Mouse (Mus musculus) neural tube, embryonic 10.5 days (tissue): ENCODE measurements around the gene Nab1.
A peak's percentile ranks its signal among the peaks of the same experiment; 100 is the strongest.
"Not testable (repeated sequence)": the region's sequence is repeated elsewhere in the genome, so short reads cannot be mapped to it uniquely, and the experiment has no call there.

ENCODE experiments used
- DNase-seq: peaks from one replicate; pipeline ENCODE4 v3.0.0-alpha.2; 2017; ENCODE audit warnings: low spot score; ENCODE audit errors: extremely low spot score

Gene Nab1

GRCm38 (mm10) chr1:52500314-52500981 is at the start of gene Nab1:
Gene Nab1, minus strand, starts transcription at chr1:52500679.
- peak; percentile 62 for DNase-seq

- no peak for DNase-seq
Observed at GRCm38 (mm10) chr1:52547451-52547850, 47.0 kb upstream of the Nab1 start.

GRCm38 (mm10) chr1:52546796-52547195 is 46.3 kb upstream of the Nab1 start:
- no peak for DNase-seq

GRCm38 (mm10) chr1:52540124-52540523 is 39.6 kb upstream of the Nab1 start:
- not testable (repeated sequence) for DNase-seq

GRCm38 (mm10) chr1:52529933-52530332 is 29.5 kb upstream of the Nab1 start:
- no peak for DNase-seq

- DNase-seq: no peak
Observed at GRCm38 (mm10) chr1:52527656-52528055, 27.2 kb upstream of the Nab1 start.

- no peak for DNase-seq
Observed at GRCm38 (mm10) chr1:52527252-52527651, 26.8 kb upstream of the Nab1 start.

GRCm38 (mm10) chr1:52524663-52525062 is 24.2 kb upstream of the Nab1 start:
- DNase-seq: no peak

- no peak for DNase-seq
Observed at GRCm38 (mm10) chr1:52524150-52524549, 23.7 kb upstream of the Nab1 start.

- no peak for DNase-seq
Observed at GRCm38 (mm10) chr1:52521436-52521993, 21.0 kb upstream of the Nab1 start.

GRCm38 (mm10) chr1:52520131-52520530 is 19.7 kb upstream of the Nab1 start:
- DNase-seq: no peak

- DNase-seq: no peak
Observed at GRCm38 (mm10) chr1:52515249-52515648, 14.8 kb upstream of the Nab1 start.

GRCm38 (mm10) chr1:52511788-52512425 is 11.4 kb upstream of the Nab1 start:
- DNase-seq: no peak

- no peak for DNase-seq
Observed at GRCm38 (mm10) chr1:52506211-52506610, 5.7 kb upstream of the Nab1 start.

GRCm38 (mm10) chr1:52502296-52502695 is 1.8 kb upstream of the Nab1 start:
- DNase-seq: no peak

- no peak for DNase-seq
Observed at GRCm38 (mm10) chr1:52501688-52502133, 1.2 kb upstream of the Nab1 start.

- no peak for DNase-seq
Observed at GRCm38 (mm10) chr1:52501090-52501489, 611 bp upstream of the Nab1 start.

- DNase-seq: peak; percentile 77
Observed at GRCm38 (mm10) chr1:52499601-52500313, 722 bp downstream of the Nab1 start.

GRCm38 (mm10) chr1:52498786-52499450 is 1.6 kb downstream of the Nab1 start:
- no peak for DNase-seq

GRCm38 (mm10) chr1:52489538-52490181 is 10.8 kb downstream of the Nab1 start:
- DNase-seq: no peak

GRCm38 (mm10) chr1:52484980-52485379 is 15.5 kb downstream of the Nab1 start:
- DNase-seq: no peak
